Mouse (Mus musculus) midbrain, embryonic 15.5 days (tissue): ENCODE results near the gene Ulk4. TPM values are rescaled to one million over a fixed set of nuclear protein-coding genes. Genes with fewer than 3 reads are reported as not detected.
A peak's percentile ranks its signal among the peaks of the same experiment; 100 is the strongest.

Experiments
- ATAC-seq: fragments of 200-750 bp; cut with Nextera tagmentation; replicated peaks from 2 replicates; pipeline ENCODE4 v1.8.0; 2017; ENCODE audit warnings: moderate TSS enrichment
- H3K27ac ChIP-seq: fragments of 300-500 bp; sonication (generic); 2 replicates; pipeline ENCODE4 v1.5.1; 2015; ENCODE audit warnings: mild to moderate bottlenecking, inconsistent platforms
- H3K27me3 ChIP-seq: fragments of 300-500 bp; sonication (generic); replicated peaks from 2 replicates; pipeline ENCODE4 v1.6.1; 2015; ENCODE audit warnings: inconsistent platforms
- H3K36me3 ChIP-seq: fragments of 300-500 bp; sonication (generic); replicated peaks from 2 replicates; pipeline ENCODE4 v1.6.1; 2015; ENCODE audit warnings: inconsistent platforms
- H3K4me1 ChIP-seq: fragments of 300-500 bp; sonication (generic); 2 replicates; pipeline ENCODE4 v1.6.1; 2015; ENCODE audit warnings: inconsistent platforms
- H3K4me2 ChIP-seq: fragments of 300-500 bp; sonication (generic); 2 replicates; pipeline ENCODE4 v1.6.1; 2015; ENCODE audit warnings: inconsistent platforms, mild to moderate bottlenecking, moderate library complexity
- H3K4me3 ChIP-seq: fragments of 300-500 bp; sonication (generic); 2 replicates; pipeline ENCODE4 v1.5.1; 2015; ENCODE audit warnings: mild to moderate bottlenecking, inconsistent platforms
- H3K9ac ChIP-seq: fragments of 300-500 bp; sonication (generic); 2 replicates; pipeline ENCODE4 v1.6.1; 2015; ENCODE audit warnings: mild to moderate bottlenecking, inconsistent platforms
- H3K9me3 ChIP-seq: fragments of 300-500 bp; sonication (generic); 2 replicates; pipeline ENCODE4 v1.6.1; 2016; ENCODE audit warnings: inconsistent platforms
- WGBS: fragments of 180-500 bp; shearing (Covaris S2); methylation state at CpG from one replicate; pipeline ENCODE4 v1.1.7; 2015; ENCODE audit warnings: mixed read lengths; 5-methylcytosine and 5-hydroxymethylcytosine counted together
- polyA plus RNA-seq: library from polyadenylated mRNA; unstranded; fragments of >200 nt; fragmentation: Nextera tagmentation; extraction: Ambion mirVana; gene quantifications from 2 replicates; pipeline ENCODE4 v1.2.1, GENCODE M21; 2015

Ulk4 gene
- polyA plus RNA-seq, 1 experiment from 2014 or later: 92.9 TPM

DNA sequence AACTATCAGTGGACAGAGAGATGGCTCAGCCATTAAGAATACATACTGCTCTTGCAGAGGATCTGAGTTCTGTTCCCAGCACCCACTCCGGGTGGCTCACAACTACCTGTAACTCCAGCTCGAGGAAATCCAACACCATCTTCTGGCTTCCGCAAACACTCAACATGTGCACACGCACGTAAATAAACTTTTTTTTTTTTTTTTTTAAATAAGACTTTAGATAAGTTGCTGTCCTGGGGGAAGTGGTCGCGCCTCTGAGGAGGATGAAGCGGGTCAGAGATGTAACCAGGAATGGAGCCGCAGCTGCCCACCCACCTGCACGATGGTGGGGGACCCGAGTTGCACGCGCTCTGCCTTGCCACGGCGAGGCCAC is 266 bp downstream of the Ulk4 start:
- no peaks in the 10 kb centered on the region for H3K9me3 ChIP-seq
- peak overlapping the region; percentile 62 for H3K4me3 ChIP-seq
- H3K36me3 ChIP-seq: no peaks in the 10 kb centered on the region
- no peak for ATAC-seq
- no peaks in the 10 kb centered on the region for H3K27me3 ChIP-seq
- H3K4me1 ChIP-seq: peaks cover 15% of the 10 kb centered on the region
- 16% methylated on average over 15 of the region's 15 CpGs for WGBS
- H3K27ac ChIP-seq: peak overlapping the region; percentile 89
- H3K4me2 ChIP-seq: peak overlapping the region; percentile 70
- H3K9ac ChIP-seq: peak overlapping the region; percentile 64

DNA sequence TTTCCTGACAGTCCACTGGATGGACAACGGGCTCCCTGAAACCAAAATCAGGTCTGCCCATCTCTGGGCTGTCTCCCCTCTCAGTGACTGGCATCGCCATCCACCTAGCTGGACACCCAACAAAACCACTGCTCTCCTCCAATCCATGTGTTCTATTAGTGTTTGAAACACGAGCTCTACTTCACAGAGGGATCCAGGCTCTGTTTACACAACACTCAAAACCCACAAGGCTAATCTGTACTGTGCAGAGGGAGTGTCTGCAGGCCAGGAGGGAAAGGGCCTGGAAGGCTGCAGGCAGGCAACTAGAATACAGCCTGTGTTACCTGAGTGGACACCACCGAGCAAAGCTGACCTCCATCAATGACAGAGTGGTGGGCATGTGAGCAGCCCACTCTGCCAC is 5.4 kb downstream of the Ulk4 start:
- ATAC-seq: no peak
- H3K27me3 ChIP-seq: no peaks in the 10 kb centered on the region
- no peaks in the 10 kb centered on the region for H3K9me3 ChIP-seq
- H3K4me2 ChIP-seq: no peak overlapping the region
- no peak overlapping the region for H3K4me3 ChIP-seq
- H3K27ac ChIP-seq: no peak overlapping the region
- H3K4me1 ChIP-seq: peaks cover 7% of the 10 kb centered on the region
- H3K9ac ChIP-seq: no peak overlapping the region
- 79% methylated on average over 4 of the region's 4 CpGs for WGBS
- no peaks in the 10 kb centered on the region for H3K36me3 ChIP-seq

DNA sequence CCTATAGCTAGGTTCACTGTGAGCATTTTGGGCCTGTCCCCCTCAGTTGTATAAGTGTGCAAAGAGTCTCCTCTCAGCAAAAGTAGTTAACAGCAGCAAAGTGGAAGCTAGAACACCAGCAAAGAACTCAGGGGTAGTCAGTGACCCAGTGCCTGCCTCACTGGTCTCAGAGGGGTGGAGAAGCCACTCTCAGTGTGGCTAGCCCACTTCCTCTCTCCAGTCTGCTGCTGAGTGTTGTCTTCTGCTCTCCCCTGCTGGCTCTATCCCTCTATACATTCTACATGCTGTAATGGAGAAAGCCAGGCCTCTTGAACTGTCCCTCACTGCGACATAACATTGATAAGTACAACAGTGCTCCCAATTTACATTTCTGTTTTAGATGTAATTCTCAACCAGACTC is 5.8 kb downstream of the Ulk4 start:
- H3K4me1 ChIP-seq: peaks cover 3% of the 10 kb centered on the region; the same call in 1 of the 2 replicates
- H3K4me2 ChIP-seq: no peak overlapping the region
- no peak overlapping the region for H3K27ac ChIP-seq
- no peak overlapping the region for H3K4me3 ChIP-seq
- no peak overlapping the region for H3K9ac ChIP-seq
- no peaks in the 10 kb centered on the region for H3K27me3 ChIP-seq
- H3K36me3 ChIP-seq: no peaks in the 10 kb centered on the region
- no peak for ATAC-seq
- no peaks in the 10 kb centered on the region for H3K9me3 ChIP-seq
- WGBS: 72% methylated on average over 1 of the region's 1 CpGs

GRCm38 (mm10) chr9:121265307-121265706 is 11.7 kb downstream of the Ulk4 start:
- H3K9me3 ChIP-seq: no peaks in the 10 kb centered on the region
- 86% methylated on average over 10 of the region's 10 CpGs for WGBS
- H3K9ac ChIP-seq: no peak overlapping the region
- H3K27ac ChIP-seq: no peak overlapping the region
- no peaks in the 10 kb centered on the region for H3K4me1 ChIP-seq
- no peak overlapping the region for H3K4me3 ChIP-seq
- no peak for ATAC-seq
- no peaks in the 10 kb centered on the region for H3K36me3 ChIP-seq
- no peak overlapping the region for H3K4me2 ChIP-seq
- no peaks in the 10 kb centered on the region for H3K27me3 ChIP-seq

GRCm38 (mm10) chr9:121257106-121257505 is 19.9 kb downstream of the Ulk4 start:
- Histone ChIP-seq H3K9me3 (no peaks in the 10 kb centered on the region), H3K4me3 (no peak overlapping the region), H3K4me2 (no peak overlapping the region), H3K36me3 (no peaks in the 10 kb centered on the region), H3K27me3 (no peaks in the 10 kb centered on the region), H3K4me1 (no peaks in the 10 kb centered on the region), H3K27ac (no peak overlapping the region), H3K9ac (no peak overlapping the region)
- ATAC-seq: no peak
- 83% methylated on average over 9 of the region's 9 CpGs for WGBS

DNA sequence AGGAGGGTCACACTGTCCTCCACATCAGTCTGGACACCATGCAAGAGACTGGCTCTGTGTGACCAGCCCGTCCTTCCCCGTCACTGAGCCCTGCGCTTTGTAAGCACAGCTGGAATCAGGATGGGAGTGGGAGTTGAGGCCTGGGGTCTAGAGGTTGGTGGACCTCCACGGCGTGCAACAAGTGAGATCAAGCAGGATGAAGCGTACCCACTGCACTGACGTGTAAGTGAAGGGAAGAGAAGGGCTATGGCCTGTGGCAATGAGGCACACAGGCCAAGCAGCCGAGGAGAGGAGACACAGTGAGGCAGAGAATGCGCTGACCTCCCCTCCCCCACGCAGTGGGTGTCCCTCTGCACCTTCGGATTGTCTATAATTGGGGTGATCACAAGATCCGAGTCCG is 22.2 kb downstream of the Ulk4 start:
- Histone ChIP-seq H3K4me3 (no peak overlapping the region), H3K27me3 (no peaks in the 10 kb centered on the region), H3K9ac (no peak overlapping the region), H3K4me1 (no peaks in the 10 kb centered on the region), H3K27ac (no peak overlapping the region), H3K4me2 (no peak overlapping the region), H3K36me3 (no peaks in the 10 kb centered on the region), H3K9me3 (no peaks in the 10 kb centered on the region)
- 96% methylated on average over 13 of the region's 13 CpGs for WGBS
- ATAC-seq: no peak

DNA sequence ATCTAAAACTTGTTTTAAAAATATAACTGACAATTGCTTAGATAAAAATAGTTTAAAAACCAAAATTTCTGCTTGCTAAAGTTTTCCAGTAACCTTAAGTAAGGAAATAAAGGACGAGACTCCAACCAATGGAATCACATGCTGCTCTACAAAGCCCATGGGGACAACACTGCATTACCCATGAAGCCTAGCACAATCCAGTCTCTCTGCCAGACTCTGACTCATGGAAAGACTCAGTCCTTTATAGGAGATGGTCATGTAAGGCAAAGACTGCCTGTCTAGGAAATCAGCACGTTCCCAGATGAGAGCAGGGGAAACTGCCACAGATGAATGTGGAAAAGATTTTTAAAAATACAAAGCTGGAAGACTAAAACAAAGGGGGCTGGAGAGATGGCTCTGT is 23.0 kb downstream of the Ulk4 start:
- H3K36me3 ChIP-seq: no peaks in the 10 kb centered on the region
- no peak for ATAC-seq
- H3K4me3 ChIP-seq: no peak overlapping the region
- H3K27ac ChIP-seq: no peak overlapping the region
- no peaks in the 10 kb centered on the region for H3K4me1 ChIP-seq
- no peak overlapping the region for H3K9ac ChIP-seq
- no peaks in the 10 kb centered on the region for H3K9me3 ChIP-seq
- no peaks in the 10 kb centered on the region for H3K27me3 ChIP-seq
- no peak overlapping the region for H3K4me2 ChIP-seq
- WGBS: 79% methylated on average over 2 of the region's 2 CpGs

GRCm38 (mm10) chr9:121250854-121251253 is 26.1 kb downstream of the Ulk4 start:
- no peak for ATAC-seq
- no peaks in the 10 kb centered on the region for H3K27me3 ChIP-seq
- no peak overlapping the region for H3K4me3 ChIP-seq
- no peak overlapping the region for H3K4me2 ChIP-seq
- H3K4me1 ChIP-seq: no peaks in the 10 kb centered on the region
- H3K9me3 ChIP-seq: no peaks in the 10 kb centered on the region
- WGBS: 93% methylated on average over 11 of the region's 11 CpGs
- H3K9ac ChIP-seq: no peak overlapping the region
- no peaks in the 10 kb centered on the region for H3K36me3 ChIP-seq
- H3K27ac ChIP-seq: no peak overlapping the region

DNA sequence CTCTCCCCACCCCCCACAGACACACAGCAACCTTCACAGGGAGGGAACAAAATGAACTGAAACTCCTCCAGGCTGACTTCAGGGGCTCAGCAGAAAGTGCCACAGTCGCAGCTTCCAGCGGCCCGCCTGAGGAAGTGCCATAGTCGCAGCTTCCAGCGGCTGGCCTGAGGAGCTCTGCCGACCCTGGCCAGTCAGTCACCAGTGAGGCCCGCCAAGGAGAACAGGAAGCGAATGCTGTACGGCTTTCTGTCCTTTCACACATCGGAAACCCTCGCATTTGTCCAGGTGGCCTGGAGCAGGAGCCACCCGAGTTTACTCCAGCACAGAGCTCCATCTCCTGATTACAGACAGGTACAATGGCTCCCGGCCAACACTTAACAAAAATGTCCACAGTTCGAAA is 27.2 kb downstream of the Ulk4 start:
- H3K36me3 ChIP-seq: no peaks in the 10 kb centered on the region
- no peaks in the 10 kb centered on the region for H3K9me3 ChIP-seq
- no peaks in the 10 kb centered on the region for H3K27me3 ChIP-seq
- H3K9ac ChIP-seq: no peak overlapping the region
- no peak for ATAC-seq
- WGBS: 67% methylated on average over 14 of the region's 14 CpGs
- no peak overlapping the region for H3K4me3 ChIP-seq
- H3K27ac ChIP-seq: no peak overlapping the region
- no peaks in the 10 kb centered on the region for H3K4me1 ChIP-seq
- H3K4me2 ChIP-seq: no peak overlapping the region

DNA sequence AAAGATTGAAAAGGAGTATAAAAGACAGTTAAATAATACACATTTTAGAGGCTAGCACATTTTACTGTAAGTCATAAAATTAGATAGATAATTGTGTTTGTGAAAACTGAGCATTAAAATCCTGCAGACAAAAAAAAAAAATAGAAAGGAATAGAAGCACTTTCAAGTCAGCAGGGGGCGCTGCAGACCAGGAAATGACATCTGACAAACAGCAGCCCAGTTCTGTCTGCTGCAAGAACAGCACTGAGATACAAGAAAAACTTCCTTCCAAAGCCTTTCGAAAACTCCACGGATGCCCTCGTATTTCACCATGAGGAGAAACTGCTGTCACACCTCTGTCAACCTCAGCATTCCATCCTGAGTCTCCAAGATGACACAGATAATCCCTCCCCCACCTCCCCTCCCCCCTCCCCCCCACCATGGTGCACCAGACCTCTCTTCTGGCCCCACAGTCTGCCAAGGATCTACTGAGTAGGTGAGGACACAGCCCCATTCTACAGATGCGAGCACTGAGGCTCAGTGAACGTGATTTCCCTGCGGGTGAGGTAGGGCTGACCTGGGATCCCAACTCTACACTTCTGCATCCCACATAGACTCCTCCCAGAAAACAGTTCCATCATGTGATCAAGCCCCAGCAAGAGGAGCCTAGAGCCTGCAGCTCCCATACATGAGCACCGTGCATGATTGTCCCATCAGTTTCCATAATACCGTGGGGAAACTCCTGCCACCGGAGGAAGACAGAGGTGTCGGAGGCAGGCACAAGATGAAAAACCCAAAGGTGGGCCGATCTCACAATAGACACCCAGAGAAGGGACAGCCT is 28.8 kb downstream of the Ulk4 start:
- Histone ChIP-seq H3K27ac (no peak overlapping the region), H3K27me3 (no peaks in the 10 kb centered on the region), H3K4me3 (no peak overlapping the region), H3K9ac (no peak overlapping the region), H3K4me1 (no peaks in the 10 kb centered on the region), H3K36me3 (no peaks in the 10 kb centered on the region), H3K9me3 (no peaks in the 10 kb centered on the region), H3K4me2 (no peak overlapping the region)
- 68% methylated on average over 12 of the region's 12 CpGs for WGBS
- peak; percentile 56; the same call in 1 of the 2 replicates for ATAC-seq

GRCm38 (mm10) chr9:121247047-121247446 is 29.9 kb downstream of the Ulk4 start:
- no peaks in the 10 kb centered on the region for H3K27me3 ChIP-seq
- no peaks in the 10 kb centered on the region for H3K9me3 ChIP-seq
- H3K27ac ChIP-seq: no peak overlapping the region
- no peaks in the 10 kb centered on the region for H3K36me3 ChIP-seq
- no peak overlapping the region for H3K4me2 ChIP-seq
- 85% methylated on average over 6 of the region's 6 CpGs for WGBS
- ATAC-seq: no peak
- no peak overlapping the region for H3K9ac ChIP-seq
- no peak overlapping the region for H3K4me3 ChIP-seq
- no peaks in the 10 kb centered on the region for H3K4me1 ChIP-seq

DNA sequence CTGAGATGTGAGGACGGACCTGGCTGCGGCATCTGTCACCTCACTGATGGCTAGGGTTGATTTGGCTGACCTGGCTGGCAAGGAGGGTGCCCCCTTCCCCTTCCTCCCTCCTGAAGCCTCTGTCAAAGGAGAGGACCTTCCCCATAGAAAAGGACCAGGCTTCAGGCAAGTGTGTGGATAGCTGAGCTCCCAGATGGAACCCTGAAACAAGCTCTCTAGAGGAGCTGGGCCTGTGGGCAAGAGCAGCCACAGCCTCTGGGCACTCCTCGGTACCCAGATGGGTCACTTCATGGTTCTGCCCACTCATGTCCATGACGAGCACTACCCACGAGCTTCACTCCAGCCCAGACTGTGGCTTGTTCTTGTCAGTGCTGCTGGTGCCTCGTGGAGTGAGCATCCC is 34.7 kb downstream of the Ulk4 start:
- no peak for ATAC-seq
- H3K4me2 ChIP-seq: no peak overlapping the region
- no peaks in the 10 kb centered on the region for H3K36me3 ChIP-seq
- no peak overlapping the region for H3K9ac ChIP-seq
- WGBS: 85% methylated on average over 6 of the region's 6 CpGs
- H3K4me1 ChIP-seq: no peaks in the 10 kb centered on the region
- H3K27me3 ChIP-seq: no peaks in the 10 kb centered on the region
- H3K4me3 ChIP-seq: no peak overlapping the region
- no peaks in the 10 kb centered on the region for H3K9me3 ChIP-seq
- H3K27ac ChIP-seq: no peak overlapping the region

GRCm38 (mm10) chr9:121241806-121242205 is 35.2 kb downstream of the Ulk4 start:
- Histone ChIP-seq H3K27me3 (no peaks in the 10 kb centered on the region), H3K4me3 (no peak overlapping the region), H3K4me1 (no peaks in the 10 kb centered on the region), H3K27ac (no peak overlapping the region), H3K9ac (no peak overlapping the region), H3K9me3 (no peaks in the 10 kb centered on the region), H3K4me2 (no peak overlapping the region), H3K36me3 (no peaks in the 10 kb centered on the region)
- ATAC-seq: no peak
- WGBS: 26% methylated on average over 5 of the region's 5 CpGs
